Mouse (Mus musculus) thymus, adult 2 months (tissue): ENCODE results near the gene Lce1m. TPM values are rescaled to one million over a fixed set of nuclear protein-coding genes. Genes with fewer than 3 reads are reported as not detected.
"Not testable (repeated sequence)": the region's sequence is repeated elsewhere in the genome, so short reads cannot be mapped to it uniquely, and the experiment has no call there.

Source experiments
- DNase-seq: peaks from one replicate; pipeline ENCODE4 v3.0.0; 2021
- H3K27ac ChIP-seq: fragments of 200-500 bp; 2 replicates; pipeline ENCODE4 v1.5.1; 2012; ENCODE audit warnings: low read length, control low read depth; ENCODE audit not compliant: control insufficient read depth, insufficient read depth
- H3K27me3 ChIP-seq: fragments of 200-500 bp; 2 replicates; pipeline ENCODE4 v1.6.1; 2012; ENCODE audit warnings: mild to moderate bottlenecking, low read length, moderate library complexity, mixed read lengths; ENCODE audit not compliant: control insufficient read depth, insufficient read depth
- H3K36me3 ChIP-seq: fragments of 200-500 bp; 2 replicates; pipeline ENCODE4 v1.6.1; 2012; ENCODE audit warnings: mild to moderate bottlenecking, low read length, moderate library complexity; ENCODE audit not compliant: control insufficient read depth, insufficient read depth
- H3K4me1 ChIP-seq: fragments of 200-500 bp; replicated peaks from 2 replicates; pipeline ENCODE4 v1.6.1; 2012; ENCODE audit warnings: low read length; ENCODE audit not compliant: control insufficient read depth, insufficient read depth
- H3K4me3 ChIP-seq: fragments of 200-500 bp; 2 replicates; pipeline ENCODE4 v1.5.1; 2012; ENCODE audit warnings: mild to moderate bottlenecking, low read length, control low read depth, moderate library complexity; ENCODE audit not compliant: control insufficient read depth, insufficient read depth
- CTCF ChIP-seq: fragments of 200-500 bp; IDR thresholded peaks from 2 replicates; pipeline ENCODE4 v1.5.1; 2012; ENCODE audit warnings: mild to moderate bottlenecking, control low read depth, low read length, moderate library complexity, borderline replicate concordance; ENCODE audit not compliant: control insufficient read depth, poor library complexity, insufficient read depth; ENCODE audit errors: extremely low read depth
- POLR2A ChIP-seq: fragments of 200-500 bp; IDR thresholded peaks from 2 replicates; pipeline ENCODE4 v1.6.1; 2012; ENCODE audit warnings: mild to moderate bottlenecking, low read length, control low read depth, moderate library complexity; ENCODE audit not compliant: control insufficient read depth, poor library complexity, insufficient read depth; ENCODE audit errors: extremely low read depth
- WGBS: fragments of 180-500 bp; shearing (Covaris S2); methylation state at CpG from one replicate; pipeline ENCODE4 v1.1.7; 2018; 5-methylcytosine and 5-hydroxymethylcytosine counted together
- polyA plus RNA-seq: library from polyadenylated mRNA; depleted of rRNA; stranded (reverse); fragments of >200 nt; gene quantifications from 2 replicates; pipeline ENCODE4 v1.2.3, GENCODE M21; 2012; rRNA removed

The Lce1m gene
- 0.51 and 0.73 TPM in 2 replicates for polyA plus RNA-seq

- TF ChIP-seq CTCF (no peak), POLR2A (no peak)
- Histone ChIP-seq H3K27me3 (no peaks in the 10 kb centered on the region; the same call in 1 of the 2 replicates), H3K27ac (no peak within 1 kb of the TSS), H3K4me3 (no peak within 1 kb of the TSS), H3K36me3 (no peaks in the 10 kb centered on the region), H3K4me1 (no peaks in the 10 kb centered on the region)
- WGBS, result 95% methylated on average over 2 of the region's 2 CpGs
- no peak for DNase-seq
These were observed at the start of gene Lce1m for GRCm38 (mm10) chr3:93018960-93019359. Gene Lce1m, minus strand, starts transcription at chr3:93019060.

GRCm38 (mm10) chr3:93068523-93068922, 49.7 kb upstream of the Lce1m start, which contains the start of gene Gm4858:
Gene Gm4858, plus strand, starts transcription at chr3:93068823.
- H3K27ac ChIP-seq, H3K27me3 ChIP-seq, H3K36me3 ChIP-seq, DNase-seq, H3K4me1 ChIP-seq, H3K4me3 ChIP-seq: not testable (repeated sequence)

DNA sequence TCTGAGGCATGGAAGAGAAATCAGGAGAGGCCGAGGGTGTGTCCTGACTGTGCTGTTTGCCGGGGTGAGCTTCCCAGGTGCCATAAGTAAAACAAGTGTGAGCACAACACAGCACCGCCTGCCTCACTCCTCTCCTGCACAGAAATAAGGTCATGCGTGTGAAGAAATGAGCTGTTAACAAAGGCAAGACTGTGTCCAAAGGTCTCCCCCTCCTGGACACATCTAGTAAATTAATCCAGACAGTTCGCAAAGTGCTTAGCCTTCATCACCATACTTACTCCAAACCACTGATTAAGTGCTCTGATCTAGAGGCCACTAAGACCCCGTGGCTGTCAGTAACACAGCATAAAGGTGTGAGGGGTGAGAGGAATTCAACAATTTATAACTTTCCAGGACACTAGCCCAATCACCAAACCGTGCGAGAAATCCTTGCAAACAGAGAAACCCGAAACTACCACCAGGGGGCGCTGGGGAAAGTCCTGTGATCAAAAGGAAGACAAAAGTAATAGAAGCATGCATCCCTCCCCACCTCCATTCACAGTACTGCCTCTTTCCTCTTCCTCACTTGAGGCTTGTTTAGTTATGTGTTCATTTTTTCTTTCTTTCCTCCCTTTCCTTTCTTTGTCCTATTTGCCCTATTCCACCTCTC, 34.1 kb upstream of the Lce1m start:
- Histone ChIP-seq H3K36me3 (no peaks in the 10 kb centered on the region), H3K27ac (no peak overlapping the region), H3K4me1 (no peaks in the 10 kb centered on the region), H3K27me3 (no peaks in the 10 kb centered on the region), H3K4me3 (no peak overlapping the region)
- DNase-seq, result no peak
- 71% methylated on average over 10 of the region's 10 CpGs for WGBS
- TF ChIP-seq CTCF, result no peak
- no peak for TF ChIP-seq POLR2A

- 90% methylated on average over 1 of the region's 1 CpGs for WGBS
- Histone ChIP-seq H3K4me3 (no peak overlapping the region), H3K36me3 (no peaks in the 10 kb centered on the region), H3K4me1 (no peaks in the 10 kb centered on the region), H3K27ac (no peak overlapping the region), H3K27me3 (no peaks in the 10 kb centered on the region)
- no peak for DNase-seq
- no peak for TF ChIP-seq CTCF
- no peak for TF ChIP-seq POLR2A
These were observed 31.3 kb upstream of the Lce1m start for GRCm38 (mm10) chr3:93050182-93050581.

GRCm38 (mm10) chr3:93031450-93031849, 12.6 kb upstream of the Lce1m start:
- no peak for DNase-seq
- WGBS, result 52% methylated on average over 5 of the region's 5 CpGs
- Histone ChIP-seq H3K4me1 (no peaks in the 10 kb centered on the region), H3K27ac (no peak overlapping the region), H3K4me3 (no peak overlapping the region), H3K36me3 (no peaks in the 10 kb centered on the region), H3K27me3 (no peaks in the 10 kb centered on the region)
- TF ChIP-seq POLR2A, result no peak
- no peak for TF ChIP-seq CTCF

GRCm38 (mm10) chr3:93025486-93025885, 6.6 kb upstream of the Lce1m start:
- Histone ChIP-seq H3K27ac (no peak overlapping the region), H3K4me1 (no peaks in the 10 kb centered on the region), H3K36me3 (no peaks in the 10 kb centered on the region), H3K27me3 (no peaks in the 10 kb centered on the region), H3K4me3 (no peak overlapping the region)
- 94% methylated on average over 2 of the region's 2 CpGs for WGBS
- no peak for DNase-seq
- no peak for TF ChIP-seq CTCF
- no peak for TF ChIP-seq POLR2A

DNA sequence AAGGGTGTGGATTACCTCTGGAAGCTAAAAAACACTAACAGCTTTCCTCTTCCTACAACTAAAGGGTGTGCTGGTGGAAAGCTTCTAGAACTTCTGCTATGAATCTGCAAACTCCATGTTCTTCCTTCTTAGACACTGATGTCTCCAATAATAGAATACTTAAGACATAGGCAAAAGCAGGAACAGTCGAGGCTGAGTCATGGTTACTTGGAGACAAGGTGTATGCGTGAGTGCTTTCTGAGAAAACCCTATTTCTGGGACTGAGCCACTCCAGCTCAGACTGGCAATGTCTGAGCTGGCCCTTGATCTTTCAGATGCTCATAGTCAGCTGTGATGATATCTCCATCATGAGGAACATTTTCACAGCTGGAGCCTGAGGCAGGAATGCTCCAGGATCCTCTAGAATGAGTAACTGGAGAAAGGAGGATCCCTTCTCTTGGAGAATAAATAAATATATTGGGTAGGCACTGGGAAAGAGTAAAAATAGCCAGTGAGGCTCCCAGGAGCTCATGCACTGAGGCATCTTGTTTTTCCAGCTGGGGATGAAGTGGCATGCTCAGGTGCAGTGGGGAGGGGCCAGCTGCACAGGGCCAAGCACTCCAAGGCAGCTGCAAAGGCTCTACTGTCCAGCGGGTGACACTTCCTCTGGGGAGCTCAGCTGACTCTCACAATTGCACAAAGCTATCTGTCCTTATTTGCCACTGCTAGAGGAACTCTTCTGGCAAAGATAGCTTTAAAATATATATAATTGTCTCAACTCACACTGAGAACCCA, 4.7 kb upstream of the Lce1m start:
- no peaks in the 10 kb centered on the region for H3K4me1 ChIP-seq
- no peaks in the 10 kb centered on the region for H3K36me3 ChIP-seq
- no peaks in the 10 kb centered on the region for H3K27me3 ChIP-seq
- H3K4me3 ChIP-seq, result no peak overlapping the region
- 75% methylated on average over 3 of the region's 3 CpGs for WGBS
- DNase-seq, result no peak
- H3K27ac ChIP-seq, result no peak overlapping the region
- TF ChIP-seq CTCF, result no peak
- no peak for TF ChIP-seq POLR2A
